In the genomic region with DNA sequence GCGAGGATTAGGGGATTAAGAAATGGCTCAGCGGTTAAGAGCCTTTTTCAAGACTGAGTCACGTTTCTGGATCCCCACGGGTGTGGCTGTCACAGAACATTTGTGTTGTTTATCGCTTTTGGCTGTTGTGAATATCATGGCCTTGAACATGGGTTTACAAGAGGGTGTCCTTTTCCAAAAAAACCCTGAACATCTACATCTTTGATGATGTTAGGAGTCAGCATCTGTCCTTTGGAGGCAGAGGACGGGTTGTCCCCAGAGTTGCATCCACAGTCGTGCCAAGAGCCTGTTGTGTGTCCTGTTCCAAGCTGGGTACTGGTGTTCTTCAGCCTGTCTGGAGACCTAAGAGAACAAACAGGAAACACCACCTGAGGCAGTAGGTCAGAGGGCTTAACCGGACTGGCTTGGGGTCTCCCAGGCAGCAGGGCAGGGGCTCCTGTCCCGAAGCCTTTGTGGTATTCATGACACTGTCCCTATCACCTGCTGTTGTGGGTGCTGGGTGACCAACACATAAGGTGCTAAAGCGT, we compare ENCODE assay signal across 19 mouse cellular contexts. TPM values are rescaled to one million over a fixed set of nuclear protein-coding genes. Genes with fewer than 3 reads are reported as not detected.
A peak's percentile ranks its signal among the peaks of the same experiment; 100 is the strongest.
DNase-seq lines count a peak whose midpoint lies in the region; ATAC-seq lines count a peak whose summit lies in the region.
"Had no signal": no experiment of that assay in that cellular context is flagged by ENCODE, and none has a peak within 500 bp of the region (broad histone marks: within the 10 kb centered on the region; RNA-seq: fewer than 3 reads in every experiment).

No protein-coding gene starts in this region.

- no peak overlapping the region for H3K4me2 ChIP-seq in forebrain, embryonic 12.5 days
- H3K4me2 ChIP-seq in heart, embryonic 11.5 days, result no peak overlapping the region
- H3K4me2 ChIP-seq: forebrain, embryonic 15.5 days; heart, embryonic 15.5 days; hindbrain, embryonic 15.5 days had no signal

- peaks cover 13% of the 10 kb centered on the region for H3K4me1 ChIP-seq in forebrain, embryonic 10.5 days
- H3K4me1 ChIP-seq in forebrain, embryonic 12.5 days, result peaks cover 11% of the 10 kb centered on the region
- peaks cover 51% of the 10 kb centered on the region for H3K4me1 ChIP-seq in heart, embryonic 10.5 days
- H3K4me1 ChIP-seq in heart, embryonic 11.5 days (ENCODE audit: control insufficient read depth, insufficient read depth, low read length), result peaks cover 31% of the 10 kb centered on the region
- H3K4me1 ChIP-seq: hindbrain, embryonic 15.5 days had no signal

- H3K36me3 ChIP-seq in forebrain, embryonic 10.5 days (replicated peaks), result peaks cover 4% of the 10 kb centered on the region
- H3K36me3 ChIP-seq in forebrain, embryonic 12.5 days (replicated peaks), result no peaks in the 10 kb centered on the region
- peaks cover 35% of the 10 kb centered on the region for H3K36me3 ChIP-seq in heart, embryonic 10.5 days
- peaks cover 6% of the 10 kb centered on the region for H3K36me3 ChIP-seq in heart, embryonic 11.5 days (ENCODE audit: control insufficient read depth, insufficient read depth, low read length)
- H3K36me3 ChIP-seq: forebrain, embryonic 15.5 days; G1E; hindbrain, embryonic 15.5 days had no signal

- peaks cover 5% of the 10 kb centered on the region; the same call in 1 of the 2 replicates for H3K27me3 ChIP-seq in forebrain, embryonic 10.5 days (ENCODE audit: poor library complexity, severe bottlenecking)
- H3K27me3 ChIP-seq in forebrain, embryonic 12.5 days, result 0 out of 2 replicates have a peak, but pooled peaks cover 8% of the 10 kb centered on the region
- no peaks in the 10 kb centered on the region for H3K27me3 ChIP-seq in heart, embryonic 10.5 days (ENCODE audit: insufficient read depth, poor library complexity, severe bottlenecking)
- H3K27me3 ChIP-seq in heart, embryonic 11.5 days (ENCODE audit: control insufficient read depth, insufficient read depth, low read length), result no peaks in the 10 kb centered on the region
- H3K27me3 ChIP-seq: forebrain, embryonic 15.5 days; heart, embryonic 15.5 days had no signal

- 79% methylated on average over 10 of the region's 10 CpGs for WGBS in forebrain, embryonic 10.5 days
- 69% methylated on average over 10 of the region's 10 CpGs for WGBS in forebrain, embryonic 12.5 days
- WGBS in heart, embryonic 10.5 days, result 85% methylated on average over 10 of the region's 10 CpGs
- 79% methylated on average over 10 of the region's 10 CpGs for WGBS in heart, embryonic 11.5 days (ENCODE audit: insufficient replicate concordance)

- 0 out of 2 replicates have a peak, but pooled peaks cover 3% of the 10 kb centered on the region for H3K9me3 ChIP-seq in forebrain, embryonic 10.5 days
- no peaks in the 10 kb centered on the region for H3K9me3 ChIP-seq in forebrain, embryonic 12.5 days
- H3K9me3 ChIP-seq in heart, embryonic 10.5 days, result no peaks in the 10 kb centered on the region
- no peaks in the 10 kb centered on the region for H3K9me3 ChIP-seq in heart, embryonic 11.5 days (replicated peaks; ENCODE audit: control insufficient read depth, low read length)
- H3K9me3 ChIP-seq: embryonic facial prominence, embryonic 10.5 days; forebrain, embryonic 15.5 days; heart, embryonic 15.5 days; hindbrain, embryonic 15.5 days had no signal

- H3K9ac ChIP-seq in forebrain, embryonic 12.5 days, result no peak overlapping the region
- H3K9ac ChIP-seq in heart, embryonic 11.5 days (ENCODE audit: low read depth, low read length), result no peak overlapping the region
- H3K9ac ChIP-seq: forebrain, embryonic 15.5 days; heart, embryonic 15.5 days; hindbrain, embryonic 15.5 days had no signal

- 0 out of 2 replicates have a peak overlapping the region, but pooled peaks have one; percentile 12 for H3K27ac ChIP-seq in forebrain, embryonic 10.5 days
- H3K27ac ChIP-seq in forebrain, embryonic 12.5 days, result no peak overlapping the region
- H3K27ac ChIP-seq in heart, embryonic 10.5 days, result peak overlapping the region; percentile 65
- H3K27ac ChIP-seq in heart, embryonic 11.5 days (ENCODE audit: low read depth, low read length), result no peak overlapping the region
- H3K27ac ChIP-seq: embryonic facial prominence, embryonic 10.5 days; forebrain, embryonic 15.5 days; hindbrain, embryonic 15.5 days had no signal

- peak; percentile 54 to 71 for DNase-seq in adrenal gland, adult (ENCODE audit: inconsistent age in 2 of 2, low spot score in 1 of 2)
- no peak for DNase-seq in adrenal gland, adult 18-20 months (ENCODE audit: low spot score in 2 of 2)
- no peak for DNase-seq in forebrain, embryonic 10.5 days (ENCODE audit: extremely low spot score, low spot score)
- no peak for DNase-seq in heart, embryonic 10.5 days (ENCODE audit: low spot score)
- peak; percentile 49 for DNase-seq in retina, postnatal 1 day
- no peak for DNase-seq in retina, embryonic 14.5 days (ENCODE audit: low spot score)
- DNase-seq: B cell, adult 2 months; cerebellum, adult 2 months; cerebellum, postnatal 10 days; gastrocnemius, postnatal 10 days had no signal

- no peak overlapping the region for H3K4me3 ChIP-seq in forebrain, embryonic 10.5 days
- no peak overlapping the region for H3K4me3 ChIP-seq in forebrain, embryonic 12.5 days (replicated peaks)
- no peak overlapping the region for H3K4me3 ChIP-seq in heart, embryonic 10.5 days
- H3K4me3 ChIP-seq in heart, embryonic 11.5 days (ENCODE audit: low read depth, low read length), result no peak overlapping the region
- H3K4me3 ChIP-seq: embryonic facial prominence, embryonic 10.5 days; forebrain, embryonic 15.5 days; heart, embryonic 15.5 days; hindbrain, embryonic 15.5 days had no signal

- ATAC-seq in forebrain, embryonic 12.5 days (ENCODE audit: low FRiP score), result no peak
- ATAC-seq in heart, embryonic 11.5 days (replicated peaks; ENCODE audit: insufficient number of reproducible peaks, low FRiP score, low TSS enrichment), result no peak
- ATAC-seq: CD4-positive, CD25-positive, alpha-beta regulatory T cell, adult 4 months; forebrain, embryonic 15.5 days; intestine, embryonic 16.5 days had no signal

RNA-seq across cellular contexts. Expression of a gene that starts 37.3 kb away (rescaled TPM):
- 10 to 100 TPM; 15.6 to 24.9 TPM for total RNA-seq in adrenal gland, adult 18-20 months (2021)
- 3.3 and 4.4 TPM in 2 replicates for polyA plus RNA-seq in forebrain, embryonic 10.5 days (2016; fragmentation: Nextera tagmentation; extraction: Ambion mirVana)
- polyA plus RNA-seq in forebrain, embryonic 12.5 days (2016; fragmentation: Nextera tagmentation; extraction: Ambion mirVana), result 2.0 and 2.4 TPM in 2 replicates
- 12.8 and 17.6 TPM in 2 replicates for polyA plus RNA-seq in heart, embryonic 10.5 days (2016; fragmentation: Nextera tagmentation; extraction: Ambion mirVana)
- polyA plus RNA-seq in heart, embryonic 11.5 days (2014; fragmentation: Nextera tagmentation; extraction: Ambion mirVana), result 19.3 and 21.1 TPM in 2 replicates

RNA-seq across cellular contexts. Expression of a gene that starts 54.7 kb away (rescaled TPM):
- total RNA-seq in adrenal gland, adult 18-20 months (2021), result 1 to 10 TPM; 3.4 to 3.8 TPM
- polyA plus RNA-seq in forebrain, embryonic 10.5 days (2016; fragmentation: Nextera tagmentation; extraction: Ambion mirVana), result 1.0 TPM in 2 replicates
- polyA plus RNA-seq in forebrain, embryonic 12.5 days (2016; fragmentation: Nextera tagmentation; extraction: Ambion mirVana), result 0.60 and 0.61 TPM in 2 replicates
- polyA plus RNA-seq in heart, embryonic 10.5 days (2016; fragmentation: Nextera tagmentation; extraction: Ambion mirVana), result 0.43 and 1.0 TPM in 2 replicates
- polyA plus RNA-seq in heart, embryonic 11.5 days (2014; fragmentation: Nextera tagmentation; extraction: Ambion mirVana), result 0.59 and 0.60 TPM in 2 replicates
- total RNA-seq: G1E had no signal

Comparison
In these comparisons a context has a peak if more than half of its experiments do, and no peak if none do; other contexts are left out.
1. DNase-seq: peak in adrenal gland, adult (2 of 2) and retina, postnatal 1 day (single experiment); none in adrenal gland, adult 18-20 months (0 of 2), forebrain, embryonic 10.5 days (single experiment), heart, embryonic 10.5 days (single experiment) and retina, embryonic 14.5 days (single experiment).
2. H3K27ac ChIP-seq: peak in forebrain, embryonic 10.5 days (single experiment) and heart, embryonic 10.5 days (single experiment); none in forebrain, embryonic 12.5 days (single experiment) and heart, embryonic 11.5 days (single experiment).